Mouse (Mus musculus): ENCODE measurements around the gene Ptpre.
"Not testable (repeated sequence)": the region's sequence is repeated elsewhere in the genome, so short reads cannot be mapped to it uniquely, and the experiment has no call there.

Ptpre gene

DNA sequence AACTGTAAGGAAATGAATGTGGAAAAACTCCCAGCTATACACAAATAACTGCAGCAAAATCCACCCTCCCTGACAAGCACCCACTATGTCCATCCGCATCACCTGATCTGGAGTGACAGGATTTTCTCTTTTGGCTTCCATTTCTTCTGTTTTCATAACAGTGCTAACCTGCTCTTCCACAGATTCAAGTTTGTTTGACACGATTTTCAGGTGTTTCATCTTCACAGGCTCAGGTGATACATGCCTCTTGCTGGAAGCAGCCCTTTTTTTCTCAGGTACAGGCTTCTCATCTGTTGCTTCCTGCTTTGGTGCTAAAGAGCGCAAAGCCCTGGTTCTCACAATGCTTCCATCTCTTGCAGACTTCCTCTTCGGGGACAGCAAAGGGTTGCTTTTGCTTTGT, 156.8 kb downstream of the Ptpre start:
- TF ChIP-seq POU5F1 (IDR thresholded peaks at IDR 0.05; ENCODE audit: borderline replicate concordance, low read length) (no peak), CTCF (conservative IDR thresholded peaks at IDR 0.05; ENCODE audit: low read length) (no peak), NANOG (IDR thresholded peaks at IDR 0.05; ENCODE audit: borderline replicate concordance, low read length) (no peak)
- Histone ChIP-seq H3K36me3 (ENCODE audit: insufficient read depth, low read length) (peaks cover 100% of the 10 kb centered on the region), H3K9me3 (ENCODE audit: low read length) (no peaks in the 10 kb centered on the region), H3K4me1 (replicated peaks; ENCODE audit: low read depth, low read length) (no peaks in the 10 kb centered on the region; the same call in 1 of the 2 replicates), H3K4me3 (replicated peaks; ENCODE audit: low read length) (no peak overlapping the region), H3K27me3 (ENCODE audit: insufficient read depth, low read length) (no peaks in the 10 kb centered on the region)

DNA sequence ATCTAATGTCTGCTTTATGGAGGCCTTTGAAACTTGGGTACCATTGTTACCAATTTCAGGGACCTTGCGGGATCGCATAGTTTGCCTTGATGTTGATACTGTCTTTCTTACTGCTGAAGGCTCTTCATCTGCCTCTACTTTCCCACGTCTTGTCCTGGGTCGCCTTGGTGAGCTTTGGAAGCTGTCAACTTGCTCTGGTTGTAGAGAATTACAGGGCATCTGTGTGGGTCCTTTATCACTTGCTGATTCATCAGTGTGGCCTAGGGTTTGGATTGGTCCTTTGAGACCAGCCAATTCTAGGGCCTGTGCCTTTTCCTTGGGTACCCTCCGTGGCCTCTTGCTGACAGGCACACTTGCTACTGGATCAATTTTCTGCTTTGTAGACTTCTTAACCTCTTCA, 157.5 kb downstream of the Ptpre start:
- no peaks in the 10 kb centered on the region for H3K9me3 ChIP-seq (ENCODE audit: low read length)
- TF ChIP-seq NANOG (IDR thresholded peaks at IDR 0.05; ENCODE audit: borderline replicate concordance, low read length): no peak
- TF ChIP-seq POU5F1 (IDR thresholded peaks at IDR 0.05; ENCODE audit: borderline replicate concordance, low read length): no peak
- no peak for TF ChIP-seq CTCF (conservative IDR thresholded peaks at IDR 0.05; ENCODE audit: low read length)

DNA sequence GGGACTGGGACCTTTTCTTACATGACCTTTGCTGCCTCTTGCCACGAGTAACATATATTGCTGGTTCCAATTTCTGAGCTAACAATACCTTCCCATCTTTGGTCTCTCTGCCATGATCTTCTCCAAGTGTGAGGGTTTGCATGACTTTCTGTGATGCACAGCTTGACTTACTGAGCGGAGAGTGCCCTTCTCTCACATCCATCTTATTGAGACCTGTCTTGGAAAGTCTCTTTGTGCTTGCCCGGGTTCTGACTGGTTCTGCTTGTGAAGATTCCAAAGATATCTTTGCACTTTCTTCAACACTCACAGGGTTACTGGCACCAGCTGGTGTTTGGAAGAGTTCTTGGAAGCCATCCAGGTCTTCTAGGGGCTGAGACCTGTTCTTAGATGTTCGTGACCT, 158.8 kb downstream of the Ptpre start:
- no peaks in the 10 kb centered on the region for H3K9me3 ChIP-seq (ENCODE audit: low read length)
- H3K4me3 ChIP-seq (replicated peaks; ENCODE audit: low read length): no peak overlapping the region
- H3K4me1 ChIP-seq (replicated peaks; ENCODE audit: low read depth, low read length): no peaks in the 10 kb centered on the region
- no peaks in the 10 kb centered on the region for H3K27me3 ChIP-seq (ENCODE audit: insufficient read depth, low read length)
- TF ChIP-seq CTCF (conservative IDR thresholded peaks at IDR 0.05; ENCODE audit: low read length) (no peak), POU5F1 (IDR thresholded peaks at IDR 0.05; ENCODE audit: borderline replicate concordance, low read length) (no peak), NANOG (IDR thresholded peaks at IDR 0.05; ENCODE audit: borderline replicate concordance, low read length) (no peak)
- H3K36me3 ChIP-seq (ENCODE audit: insufficient read depth, low read length): peaks cover 100% of the 10 kb centered on the region

More for the DNA sequence above, 157.5 kb downstream of the Ptpre start:
- Histone ChIP-seq H3K27me3 (ENCODE audit: insufficient read depth, low read length) (no peaks in the 10 kb centered on the region), H3K4me1 (replicated peaks; ENCODE audit: low read depth, low read length) (no peaks in the 10 kb centered on the region), H3K4me3 (replicated peaks; ENCODE audit: low read length) (no peak overlapping the region), H3K36me3 (ENCODE audit: insufficient read depth, low read length) (peaks cover 100% of the 10 kb centered on the region)

- not testable (repeated sequence) for H3K27me3 ChIP-seq (ENCODE audit: insufficient read depth, low read length); H3K4me1 ChIP-seq (replicated peaks; ENCODE audit: low read depth, low read length); H3K4me3 ChIP-seq (replicated peaks; ENCODE audit: low read length); H3K9me3 ChIP-seq (ENCODE audit: low read length)
- H3K36me3 ChIP-seq (ENCODE audit: insufficient read depth, low read length): peaks cover 100% of the 10 kb centered on the region
These were observed 159.9 kb downstream of the Ptpre start for GRCm38 (mm10) chr7:135697021-135697740.

GRCm38 (mm10) chr7:135698362-135698761, 161.1 kb downstream of the Ptpre start:
- Histone ChIP-seq H3K36me3 (ENCODE audit: insufficient read depth, low read length) (peaks cover 99% of the 10 kb centered on the region), H3K27me3 (ENCODE audit: insufficient read depth, low read length) (no peaks in the 10 kb centered on the region), H3K4me1 (replicated peaks; ENCODE audit: low read depth, low read length) (no peaks in the 10 kb centered on the region), H3K4me3 (replicated peaks; ENCODE audit: low read length) (no peak overlapping the region), H3K9me3 (ENCODE audit: low read length) (no peaks in the 10 kb centered on the region)
- no peak for TF ChIP-seq CTCF (conservative IDR thresholded peaks at IDR 0.05; ENCODE audit: low read length)
- TF ChIP-seq POU5F1 (IDR thresholded peaks at IDR 0.05; ENCODE audit: borderline replicate concordance, low read length): no peak
- TF ChIP-seq NANOG (IDR thresholded peaks at IDR 0.05; ENCODE audit: borderline replicate concordance, low read length): no peak

DNA sequence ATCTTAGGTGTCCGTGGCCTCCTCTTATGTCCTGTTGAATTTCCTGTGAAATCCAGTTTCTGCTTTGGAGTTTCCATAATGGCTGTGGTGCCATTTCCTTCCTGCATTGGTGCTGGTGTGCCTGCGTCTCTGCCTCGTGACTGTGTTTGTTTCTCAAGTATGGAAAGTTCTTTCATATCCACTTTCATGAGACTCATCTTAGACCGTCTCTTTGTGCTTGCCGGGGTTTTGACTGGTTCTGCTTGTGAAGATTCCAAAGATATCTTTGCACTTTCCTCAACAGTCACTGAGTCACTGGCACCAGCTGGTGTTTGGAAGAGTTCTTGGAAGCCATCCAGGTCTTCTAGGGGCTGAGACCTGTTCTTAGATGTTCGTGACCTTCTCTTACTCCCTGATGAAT, 162.1 kb downstream of the Ptpre start:
- peaks cover 99% of the 10 kb centered on the region for H3K36me3 ChIP-seq (ENCODE audit: insufficient read depth, low read length)
- H3K4me1 ChIP-seq (replicated peaks; ENCODE audit: low read depth, low read length); H3K27me3 ChIP-seq (ENCODE audit: insufficient read depth, low read length); H3K4me3 ChIP-seq (replicated peaks; ENCODE audit: low read length); H3K9me3 ChIP-seq (ENCODE audit: low read length): not testable (repeated sequence)

GRCm38 (mm10) chr7:135703600-135704148, 166.4 kb downstream of the Ptpre start:
- H3K27me3 ChIP-seq (ENCODE audit: insufficient read depth, low read length): no peaks in the 10 kb centered on the region
- H3K4me3 ChIP-seq (replicated peaks; ENCODE audit: low read length): no peak overlapping the region
- H3K4me1 ChIP-seq (replicated peaks; ENCODE audit: low read depth, low read length): no peaks in the 10 kb centered on the region
- no peaks in the 10 kb centered on the region for H3K9me3 ChIP-seq (ENCODE audit: low read length)
- peaks cover 99% of the 10 kb centered on the region for H3K36me3 ChIP-seq (ENCODE audit: insufficient read depth, low read length)
- no peak for TF ChIP-seq NANOG (IDR thresholded peaks at IDR 0.05; ENCODE audit: borderline replicate concordance, low read length)
- TF ChIP-seq CTCF (conservative IDR thresholded peaks at IDR 0.05; ENCODE audit: low read length): no peak
- no peak for TF ChIP-seq POU5F1 (IDR thresholded peaks at IDR 0.05; ENCODE audit: borderline replicate concordance, low read length)

GRCm38 (mm10) chr7:135704251-135704650, 167.0 kb downstream of the Ptpre start:
- peaks cover 99% of the 10 kb centered on the region for H3K36me3 ChIP-seq (ENCODE audit: insufficient read depth, low read length)
- TF ChIP-seq POU5F1 (IDR thresholded peaks at IDR 0.05; ENCODE audit: borderline replicate concordance, low read length) (no peak), CTCF (conservative IDR thresholded peaks at IDR 0.05; ENCODE audit: low read length) (no peak), NANOG (IDR thresholded peaks at IDR 0.05; ENCODE audit: borderline replicate concordance, low read length) (no peak)
- H3K9me3 ChIP-seq (ENCODE audit: low read length): no peaks in the 10 kb centered on the region
- H3K4me1 ChIP-seq (replicated peaks; ENCODE audit: low read depth, low read length): no peaks in the 10 kb centered on the region
- H3K4me3 ChIP-seq (replicated peaks; ENCODE audit: low read length): no peak overlapping the region
- H3K27me3 ChIP-seq (ENCODE audit: insufficient read depth, low read length): no peaks in the 10 kb centered on the region

- TF ChIP-seq CTCF (conservative IDR thresholded peaks at IDR 0.05; ENCODE audit: low read length): no peak
- Histone ChIP-seq H3K27me3 (ENCODE audit: insufficient read depth, low read length) (no peaks in the 10 kb centered on the region), H3K4me1 (replicated peaks; ENCODE audit: low read depth, low read length) (no peaks in the 10 kb centered on the region), H3K9me3 (ENCODE audit: low read length) (no peaks in the 10 kb centered on the region), H3K4me3 (replicated peaks; ENCODE audit: low read length) (no peak overlapping the region), H3K36me3 (ENCODE audit: insufficient read depth, low read length) (peaks cover 99% of the 10 kb centered on the region)
These were observed 167.8 kb downstream of the Ptpre start for GRCm38 (mm10) chr7:135705083-135705482.

Data from E14TG2a.4 (cell line).